Mouse (Mus musculus) embryo, embryonic 11.5 days (tissue): ENCODE results near the gene Mettl7a2.
"Not testable (repeated sequence)": the region's sequence is repeated elsewhere in the genome, so short reads cannot be mapped to it uniquely, and the experiment has no call there.

Source experiments
- DNase-seq: peaks from one replicate; pipeline ENCODE4 v3.0.0-alpha.2; 2012; ENCODE audit warnings: low read depth, low spot score

The Mettl7a2 gene

DNA sequence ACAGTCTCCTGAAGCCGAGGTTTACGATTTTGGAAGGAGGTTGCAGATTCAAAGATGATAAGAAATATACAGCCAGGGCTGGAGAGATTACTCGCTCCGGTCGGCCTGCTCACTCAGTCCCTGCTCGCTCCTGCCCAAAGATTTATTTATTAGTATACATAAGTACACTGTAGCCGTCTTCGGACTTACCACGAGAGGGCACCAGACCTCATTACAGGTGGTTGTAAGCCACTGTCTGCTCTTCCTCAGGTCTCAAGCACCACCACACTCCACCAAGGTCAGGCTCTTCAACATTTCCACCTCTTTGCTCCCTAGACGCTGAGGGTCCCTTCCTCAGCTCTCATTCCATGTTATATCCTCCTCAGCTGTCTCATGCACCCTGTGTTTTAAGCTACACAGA lies 15.2 kb upstream of the Mettl7a2 start:
- DNase-seq = not testable (repeated sequence)

DNA sequence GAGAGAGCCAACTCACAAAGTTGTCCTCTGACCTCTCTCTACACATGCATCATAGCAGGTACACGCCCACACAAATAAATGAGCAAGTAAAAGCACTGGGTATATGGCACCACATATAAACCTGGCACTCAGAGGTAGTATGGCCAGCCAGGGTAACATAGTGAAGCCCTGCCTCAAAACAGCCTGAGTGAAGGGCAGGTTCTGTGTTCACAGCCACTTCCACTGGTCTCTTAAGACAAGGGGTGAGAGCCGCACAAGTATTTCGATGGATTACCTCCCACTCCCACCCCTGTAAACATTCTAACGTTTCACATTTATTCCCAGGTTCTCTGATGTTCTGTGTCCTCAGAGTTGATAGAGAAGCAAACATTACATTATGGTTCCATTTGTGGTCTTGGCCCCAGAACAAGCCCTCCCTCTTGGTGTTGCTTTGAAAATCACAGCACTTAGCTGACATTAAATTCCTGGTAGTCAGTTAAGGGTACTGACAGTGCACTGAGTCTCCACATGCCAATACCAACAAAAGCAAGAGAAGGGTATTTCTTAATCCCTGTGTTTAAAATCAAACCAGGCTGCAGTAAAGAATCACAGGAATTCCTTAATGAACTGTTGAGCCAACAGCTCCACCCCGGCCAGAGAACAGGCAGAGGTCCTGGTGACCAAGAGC lies 11.6 kb upstream of the Mettl7a2 start:
- not testable (repeated sequence) for DNase-seq

DNA sequence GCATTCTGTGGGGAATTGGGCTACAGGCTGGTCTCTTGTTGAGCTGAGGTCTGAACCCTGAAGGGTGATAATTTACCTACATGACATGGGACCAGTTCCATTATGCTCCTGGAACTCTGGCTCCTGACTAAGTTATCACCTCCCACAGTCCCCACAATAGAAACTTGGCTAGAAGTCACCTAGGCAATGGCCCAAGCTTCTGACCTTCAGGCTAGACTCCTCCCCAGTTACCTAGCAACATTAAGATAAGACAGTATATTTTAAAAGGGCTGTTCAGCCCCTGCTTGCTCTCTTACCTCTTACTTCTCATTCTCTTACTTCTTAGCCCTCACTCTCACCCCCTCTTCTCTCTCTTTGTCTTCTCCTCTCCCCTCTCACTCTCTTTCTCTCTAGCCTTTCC lies 7.5 kb upstream of the Mettl7a2 start:
- no peak for DNase-seq

DNA sequence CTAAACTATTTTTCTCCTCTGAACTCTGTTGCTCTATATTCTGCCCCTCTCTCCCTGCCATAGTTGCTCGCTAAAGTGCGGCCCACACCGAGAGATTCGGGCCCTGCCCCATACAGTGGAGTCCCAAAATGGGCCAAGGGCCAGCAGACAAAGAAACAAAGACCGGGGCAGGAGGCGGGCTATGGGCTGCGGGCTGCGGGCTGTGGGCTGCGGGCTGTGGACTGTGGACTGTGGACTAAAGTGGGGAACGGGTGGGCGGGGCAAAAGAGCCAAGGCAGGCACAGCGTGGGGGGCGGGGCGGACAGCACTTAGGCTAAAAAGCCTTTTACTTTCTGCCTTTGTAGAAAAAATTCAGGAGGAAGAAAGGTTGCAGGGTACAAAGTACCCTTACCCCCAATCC lies 6.2 kb upstream of the Mettl7a2 start:
- no peak for DNase-seq

DNA sequence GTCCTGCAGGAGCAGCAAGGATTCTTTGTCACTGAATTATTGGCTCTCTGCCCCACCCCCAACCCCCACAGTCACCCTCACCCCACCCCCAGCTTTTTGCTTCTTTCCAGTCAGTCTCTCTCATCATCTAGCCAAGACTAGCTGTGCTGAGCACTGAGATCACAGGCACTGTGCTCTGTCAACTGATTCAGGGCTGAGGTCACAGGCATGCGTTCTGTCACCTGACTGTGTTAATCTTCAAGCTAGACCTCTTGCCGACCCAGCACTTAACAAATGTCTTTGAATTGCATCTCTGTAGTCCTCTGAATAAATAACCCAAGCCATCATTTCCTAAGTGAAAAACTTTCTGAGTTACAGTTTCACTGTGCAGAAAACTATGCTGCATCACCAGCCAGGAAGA lies 3.5 kb upstream of the Mettl7a2 start:
- no peak for DNase-seq

DNA sequence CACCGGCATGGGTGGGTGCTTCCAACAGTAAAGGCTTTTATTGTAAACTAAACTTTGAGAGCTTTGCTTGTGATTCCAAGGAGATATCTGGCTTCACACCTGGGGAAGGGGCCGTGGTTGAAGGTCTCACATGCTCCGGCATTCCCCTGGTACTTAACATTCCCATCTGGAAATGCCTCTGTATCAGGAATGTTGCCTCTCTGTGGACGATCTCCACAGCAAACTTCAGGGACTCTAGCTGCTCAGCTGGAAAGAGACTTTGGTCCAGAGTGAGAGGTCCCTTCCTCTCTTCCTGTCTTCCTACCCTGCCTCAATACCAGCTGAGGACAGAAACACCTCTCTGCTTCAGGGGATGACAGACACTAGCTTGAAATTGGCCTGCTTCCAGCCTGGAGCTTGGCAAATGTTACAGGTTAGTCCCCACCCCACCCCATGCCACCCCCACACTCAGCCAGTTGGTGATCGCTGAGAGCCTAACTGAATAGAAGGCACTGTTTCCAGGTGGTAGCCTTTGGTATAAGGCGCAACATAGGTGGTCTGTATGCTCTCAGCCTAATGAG lies 1.4 kb upstream of the Mettl7a2 start:
- no peak for DNase-seq

DNA sequence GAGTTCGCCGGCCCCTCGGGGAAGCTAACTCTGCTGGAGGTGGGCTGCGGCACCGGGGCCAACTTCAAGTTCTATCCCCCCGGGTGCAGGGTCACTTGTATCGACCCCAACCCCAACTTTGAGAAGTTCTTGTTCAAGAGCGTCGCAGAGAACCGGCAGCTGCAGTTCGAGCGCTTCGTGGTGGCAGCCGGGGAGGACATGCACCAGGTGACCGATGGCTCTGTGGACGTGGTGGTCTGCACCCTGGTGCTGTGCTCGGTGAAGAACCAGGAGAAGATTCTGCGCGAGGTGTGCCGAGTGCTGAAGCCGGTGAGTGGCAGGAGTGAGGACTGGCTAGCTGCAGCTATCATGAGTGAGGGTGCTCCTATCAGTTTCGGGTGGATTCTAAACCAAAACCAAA lies 399 bp downstream of the Mettl7a2 start:
- DNase-seq = not testable (repeated sequence)

DNA sequence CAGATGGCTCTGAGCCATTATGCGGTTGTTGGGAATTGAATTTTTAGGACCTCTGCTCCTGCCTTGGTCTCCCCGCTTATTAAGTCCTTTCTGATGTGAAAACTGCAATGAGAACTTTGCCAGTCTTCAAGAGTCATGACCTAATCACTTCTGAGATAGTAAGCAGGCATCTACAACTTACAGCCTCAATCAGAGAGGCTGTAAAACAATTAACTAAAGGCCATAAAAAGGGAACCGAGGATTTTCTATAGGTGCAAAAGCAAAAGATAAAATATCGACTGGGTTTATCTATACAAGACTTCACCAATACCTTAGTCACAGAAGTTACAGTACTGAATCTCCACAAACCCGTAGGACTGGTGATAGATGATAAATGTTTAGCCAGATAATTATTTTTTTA lies 2.9 kb downstream of the Mettl7a2 start:
- no peak for DNase-seq

DNA sequence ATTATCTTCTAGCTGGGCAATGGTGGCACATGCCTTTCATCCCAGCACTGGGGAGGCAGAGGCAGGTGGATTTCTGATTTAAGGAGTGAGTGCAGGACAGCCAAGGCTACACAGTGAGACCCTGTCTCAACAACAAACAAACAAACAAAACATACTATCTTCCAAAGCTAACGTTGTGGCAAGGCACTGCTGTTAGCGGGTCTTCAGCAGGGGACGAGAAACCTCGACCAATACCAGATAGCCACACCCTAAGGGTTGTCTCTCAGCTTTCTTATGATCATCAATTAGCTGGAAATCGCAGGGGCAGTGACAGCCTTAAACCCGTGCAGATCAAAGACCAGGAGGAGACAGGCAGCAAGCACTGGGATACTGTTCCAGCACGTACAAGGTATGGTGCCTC lies 11.2 kb downstream of the Mettl7a2 start, which contains the start of gene Higd1c:
Gene Higd1c, plus strand, starts transcription at position 301 of the 400 bp plus-strand sequence.
- DNase-seq = no peak

DNA sequence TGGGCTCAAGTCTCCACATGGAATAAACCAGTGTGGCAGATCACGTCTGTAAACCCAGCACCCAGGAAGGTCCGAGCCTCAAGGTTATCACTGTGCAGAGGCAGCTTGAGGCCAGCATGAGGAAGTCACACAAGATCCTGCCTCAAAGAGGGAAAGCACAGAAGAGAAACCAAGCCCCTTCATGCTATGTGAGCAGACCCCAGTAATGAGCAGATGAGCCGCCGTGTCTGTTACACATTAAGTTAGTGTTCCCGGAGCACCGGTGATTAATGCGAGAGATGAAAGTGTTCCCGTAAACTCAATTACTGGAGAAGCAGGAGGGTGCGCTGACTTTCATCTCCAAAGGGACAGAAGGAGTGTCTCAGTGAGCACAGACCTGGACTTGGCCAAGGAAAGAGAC lies 13.0 kb downstream of the Mettl7a2 start:
- not testable (repeated sequence) for DNase-seq

DNA sequence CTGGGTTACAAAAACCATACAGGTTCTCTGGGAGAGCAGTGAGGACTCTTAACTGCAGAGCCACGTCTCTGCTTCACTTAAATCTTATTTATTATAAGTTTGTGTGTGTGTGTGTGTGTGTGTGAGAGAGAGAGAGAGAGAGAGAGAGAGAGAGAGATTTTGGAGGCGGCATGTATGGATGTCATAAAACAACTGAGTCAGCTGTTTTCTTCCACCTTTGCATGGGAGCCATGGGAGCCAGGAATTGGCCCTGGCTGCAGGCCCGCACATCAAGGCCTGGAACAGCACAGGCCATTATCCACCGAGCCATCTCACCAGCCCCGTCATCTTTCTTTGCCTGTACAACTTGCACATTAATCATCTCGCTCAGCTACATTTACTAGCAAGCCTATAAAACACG lies 14.1 kb downstream of the Mettl7a2 start:
- no peak for DNase-seq

DNA sequence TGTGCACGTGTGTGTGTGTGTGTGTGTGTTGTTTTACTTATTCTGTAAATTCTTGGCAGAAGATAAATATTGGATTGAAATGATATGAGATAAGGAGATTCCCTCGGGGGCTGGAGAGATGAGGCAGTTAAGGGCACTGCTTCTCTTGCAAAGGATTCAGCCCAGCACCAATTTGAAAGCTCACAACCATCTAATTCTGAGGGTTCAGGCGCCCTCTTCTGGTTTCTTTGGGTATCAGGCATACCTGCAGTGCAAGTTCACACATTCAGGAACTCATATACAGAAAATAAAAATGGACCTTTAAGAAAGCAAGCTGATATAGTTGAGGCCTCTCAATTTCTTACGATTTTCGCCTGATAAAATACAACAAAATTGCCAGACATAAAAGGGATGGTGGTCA lies 22.1 kb downstream of the Mettl7a2 start:
- DNase-seq = peak; percentile 41

DNA sequence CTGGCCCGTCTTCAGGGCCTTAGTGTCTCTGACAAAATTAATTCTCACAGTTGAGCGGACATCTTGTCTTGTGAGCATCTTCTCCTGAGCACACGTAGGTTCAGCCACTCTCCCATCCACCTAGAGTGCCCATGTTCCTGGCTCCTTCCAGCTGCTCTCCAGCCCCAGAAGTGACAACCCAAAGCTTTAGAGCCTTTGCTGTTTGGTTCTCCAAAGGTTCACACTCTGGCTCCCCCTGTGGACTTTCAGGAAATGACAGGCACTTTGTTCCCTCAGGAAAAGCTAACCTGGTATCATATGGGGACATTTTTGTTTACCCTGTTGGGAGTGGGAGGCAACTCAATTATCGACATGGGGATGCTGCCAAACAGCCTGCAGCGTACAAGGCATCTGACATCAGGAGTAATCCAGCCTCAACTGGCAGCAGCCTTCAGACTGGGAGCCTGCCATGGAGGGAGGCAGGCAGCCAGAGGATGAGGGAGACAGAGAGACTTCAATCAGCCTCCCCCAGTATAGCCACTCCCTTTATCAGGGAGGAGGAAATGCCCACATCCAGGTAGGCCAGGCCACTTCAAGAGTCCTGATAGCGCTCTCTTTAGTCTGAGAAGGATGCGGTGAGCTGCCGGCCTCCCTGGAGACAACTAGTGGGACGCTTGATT lies 25.0 kb downstream of the Mettl7a2 start:
- not testable (repeated sequence) for DNase-seq

DNA sequence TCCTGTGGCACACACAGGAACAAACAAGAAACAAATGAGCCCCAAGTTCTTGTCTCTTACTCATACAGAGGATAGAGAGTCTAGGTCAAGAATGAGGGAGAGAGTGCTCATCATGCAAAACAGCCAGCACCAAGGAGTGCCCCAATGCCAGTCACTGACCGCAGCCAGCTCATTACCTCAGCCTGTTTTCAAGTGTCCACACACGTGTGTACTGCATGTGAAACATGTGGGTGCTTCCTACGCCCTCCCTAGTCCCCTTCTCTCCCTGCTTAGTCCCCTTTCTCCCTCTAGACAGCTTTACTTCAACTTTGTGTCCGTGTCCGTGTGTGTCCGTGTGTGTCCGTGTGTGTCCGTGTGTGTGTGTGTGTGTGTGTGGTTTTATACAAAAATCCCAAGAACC lies 26.7 kb downstream of the Mettl7a2 start:
- no peak for DNase-seq

DNA sequence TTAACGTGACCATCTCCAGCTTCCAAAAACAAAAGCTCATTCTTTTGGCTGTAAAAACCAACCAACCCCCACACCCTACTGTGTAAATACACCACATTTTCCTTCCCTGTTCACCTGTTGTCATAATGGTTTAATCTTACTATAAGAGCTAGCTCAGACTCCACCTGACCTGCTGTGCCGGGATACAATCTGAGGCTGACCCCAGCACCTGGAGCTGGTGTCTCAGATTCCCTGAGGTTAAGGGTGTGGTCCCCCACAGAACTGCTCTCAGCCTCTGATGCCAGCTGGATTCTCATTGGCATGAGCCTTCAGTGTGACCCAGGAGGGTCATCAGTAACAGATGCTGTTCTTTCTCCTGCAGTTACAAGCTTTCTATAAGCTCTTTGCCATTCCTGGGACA lies 27.1 kb downstream of the Mettl7a2 start:
- DNase-seq = no peak

DNA sequence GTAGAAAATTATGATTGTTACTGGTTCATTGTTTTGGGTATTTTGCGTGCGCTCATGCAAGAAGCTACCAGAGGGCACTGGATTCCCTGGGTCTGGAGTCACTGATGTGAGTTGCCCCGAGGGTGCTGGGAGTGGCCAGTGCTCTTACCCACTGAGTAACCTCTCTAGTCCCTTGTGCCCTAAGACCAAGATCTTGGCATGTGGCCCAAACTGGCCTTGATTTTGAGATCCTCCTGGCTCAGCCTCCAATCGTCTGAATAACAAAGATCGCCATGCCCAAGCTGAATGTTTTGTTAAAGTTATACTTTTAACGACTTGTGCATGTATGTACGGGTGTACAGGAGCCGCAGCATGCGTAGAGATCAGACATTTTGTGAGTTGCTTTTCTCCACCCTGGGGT lies 32.7 kb downstream of the Mettl7a2 start:
- no peak for DNase-seq

DNA sequence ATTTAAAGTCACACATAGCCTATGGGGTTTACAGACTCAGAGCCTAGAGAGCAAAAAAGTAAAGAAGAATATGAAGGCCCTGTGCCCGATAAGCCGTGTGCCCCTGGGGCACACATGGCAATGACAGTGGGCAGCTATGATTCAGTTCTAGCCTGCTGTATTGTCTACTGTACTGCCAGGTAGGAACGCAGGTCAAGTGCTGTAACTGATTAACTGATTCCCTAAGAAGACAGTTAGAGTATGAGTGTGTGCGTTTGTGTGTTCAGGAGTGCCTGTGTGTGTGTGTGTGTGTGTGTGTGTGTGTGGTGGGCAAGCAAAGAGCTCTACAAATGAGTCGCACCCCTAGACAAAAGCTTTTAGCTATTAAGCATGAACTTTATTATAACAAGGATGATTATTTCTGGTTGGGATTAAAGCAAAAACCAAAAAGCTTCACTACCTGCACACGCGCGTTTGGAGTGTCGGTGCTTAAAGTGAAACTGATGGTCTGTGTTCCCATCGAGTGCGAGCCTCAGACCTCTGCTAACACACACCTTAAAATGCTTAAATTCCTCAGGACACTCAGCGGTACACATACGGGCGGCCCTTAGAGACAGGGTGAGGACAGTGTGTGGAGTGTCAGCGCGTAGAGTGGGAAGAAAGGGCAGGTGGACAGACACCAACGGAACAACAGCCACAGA lies 34.7 kb downstream of the Mettl7a2 start:
- no peak for DNase-seq

DNA sequence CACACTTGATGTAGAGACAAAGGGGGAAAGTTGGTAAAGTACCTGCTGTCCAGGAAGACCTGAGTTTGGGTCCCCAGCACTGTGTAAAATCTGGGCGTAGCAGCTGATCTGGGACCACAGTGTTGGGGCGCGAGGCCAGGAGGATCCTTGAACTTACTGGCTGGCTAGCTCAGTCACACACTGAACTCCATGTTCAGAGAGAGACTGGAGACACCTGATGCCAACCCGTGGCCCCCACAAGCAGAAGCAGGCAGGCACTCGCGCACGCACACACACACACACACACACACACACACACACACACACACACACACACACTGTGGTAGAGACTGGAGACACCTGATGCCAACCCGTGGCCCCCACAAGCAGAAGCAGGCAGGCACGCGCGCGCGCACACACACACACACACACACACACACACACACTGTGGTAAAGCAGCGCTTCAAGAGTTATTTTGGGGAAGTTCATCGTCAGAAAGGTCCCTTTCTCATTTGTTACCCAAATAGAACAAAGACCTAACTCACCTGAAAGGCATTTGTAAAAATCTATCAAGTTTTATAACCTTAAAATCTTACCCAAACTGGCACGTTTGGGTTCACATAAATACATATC lies 35.3 kb downstream of the Mettl7a2 start:
- no peak for DNase-seq

DNA sequence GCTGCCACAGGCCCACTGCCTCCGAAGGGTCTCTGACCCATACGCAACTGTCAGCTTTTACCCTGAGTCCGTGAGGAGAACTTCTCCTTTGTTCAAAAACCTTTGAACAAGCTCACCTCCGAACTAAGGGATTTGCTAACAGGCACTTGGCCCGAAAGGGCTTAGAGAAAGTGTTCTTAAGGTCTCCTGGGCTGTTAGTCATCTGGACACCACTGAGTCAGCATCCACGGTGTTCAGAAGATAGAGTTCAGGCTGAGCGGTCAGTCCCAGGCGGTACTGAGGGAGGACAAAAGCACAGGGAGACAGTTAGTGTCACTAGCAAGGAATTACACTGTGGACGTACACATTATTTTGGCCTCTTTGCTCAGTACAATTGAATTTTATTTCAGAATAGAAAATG lies 35.9 kb downstream of the Mettl7a2 start:
- DNase-seq = no peak

DNA sequence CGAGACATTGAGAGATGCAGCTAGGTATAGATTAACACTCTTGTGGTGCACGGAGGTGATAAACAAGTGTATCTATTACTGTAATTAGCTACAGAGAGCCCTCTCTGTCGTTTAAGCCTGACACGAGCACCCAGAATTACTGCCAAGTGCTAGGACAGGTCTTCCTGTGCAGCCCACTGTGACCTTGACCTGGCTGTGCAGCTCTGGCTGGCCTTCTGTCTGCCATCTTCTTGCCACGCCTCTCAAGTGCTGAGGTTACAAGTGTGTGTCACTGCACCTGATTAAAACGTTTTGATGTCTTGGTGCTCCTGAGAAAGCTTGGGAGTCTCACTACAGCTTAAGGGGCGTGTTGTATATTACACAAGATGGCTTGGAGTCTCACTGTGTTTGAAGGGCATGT lies 38.1 kb downstream of the Mettl7a2 start:
- no peak for DNase-seq

DNA sequence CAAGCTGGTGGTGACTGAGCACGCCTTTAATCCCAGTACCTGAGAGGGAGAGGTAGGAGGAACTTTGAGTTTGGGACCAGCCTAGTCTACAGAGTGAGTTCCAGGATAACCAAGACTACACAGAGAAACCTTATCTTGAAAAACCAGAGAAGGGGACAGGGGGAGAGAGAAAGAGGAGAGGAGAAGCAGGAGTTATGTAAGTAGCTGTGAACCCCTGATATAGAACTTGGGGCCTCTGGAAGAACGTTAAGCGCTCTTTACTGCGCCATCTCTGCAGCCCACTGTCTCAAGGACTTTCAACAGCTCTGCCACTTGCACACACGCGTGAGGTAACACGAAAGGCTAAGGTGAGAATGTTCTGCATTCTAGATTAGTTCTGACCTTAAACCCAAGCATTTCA lies 38.6 kb downstream of the Mettl7a2 start:
- no peak for DNase-seq

DNA sequence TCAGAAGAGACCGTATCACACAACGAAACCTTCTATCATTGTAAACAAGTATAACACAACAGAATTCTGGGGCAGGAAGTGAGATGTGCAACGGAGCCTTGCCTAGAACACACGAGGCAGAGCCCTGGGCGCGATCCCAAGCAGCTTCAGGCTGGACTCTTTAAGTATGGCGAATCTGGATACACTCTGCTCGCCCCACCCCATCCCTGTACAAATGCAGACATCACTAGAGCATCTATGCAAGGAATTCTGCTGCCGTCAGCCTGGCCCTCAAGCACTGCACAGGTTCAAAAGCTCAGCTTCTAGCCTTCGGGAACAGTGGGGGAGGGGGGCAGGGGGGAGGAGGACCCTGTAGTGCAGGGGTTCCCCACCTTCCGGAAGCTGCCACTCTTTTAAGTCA lies 40.0 kb downstream of the Mettl7a2 start:
- DNase-seq = no peak
